Mouse (Mus musculus) brain, embryonic 14.5 days (tissue): ENCODE results near the gene Cptp. TPM values are rescaled to one million over a fixed set of nuclear protein-coding genes. Genes with fewer than 3 reads are reported as not detected.

ENCODE experiments used
- DNase-seq: peaks from one replicate; pipeline ENCODE4 v3.0.0-alpha.2; 2011; ENCODE audit warnings: low read depth
- CTCF ChIP-seq: fragments of 200-500 bp; IDR thresholded peaks from 2 replicates; pipeline ENCODE4 v1.5.1; 2012; ENCODE audit warnings: inconsistent platforms, mild to moderate bottlenecking, moderate library complexity, borderline replicate concordance; ENCODE audit not compliant: insufficient read depth, insufficient read length; ENCODE audit errors: extremely low read depth
- POLR2A ChIP-seq: fragments of 200-500 bp; IDR thresholded peaks from 2 replicates; pipeline ENCODE4 v1.6.1; 2012; ENCODE audit warnings: mild to moderate bottlenecking, inconsistent platforms, borderline replicate concordance; ENCODE audit not compliant: poor library complexity, insufficient read depth, insufficient read length, severe bottlenecking; ENCODE audit errors: extremely low read depth
- polyA plus RNA-seq: library from polyadenylated mRNA; depleted of rRNA; stranded (reverse); fragments of >200 nt; gene quantifications from 2 replicates; pipeline ENCODE4 v1.2.3, GENCODE M21; 2012; rRNA removed

Gene Cptp
- polyA plus RNA-seq, 1 experiment: 29.0 TPM

GRCm38 (mm10) chr4:155829866-155830265 is 39.4 kb downstream of the Cptp start:
- TF ChIP-seq CTCF (no peak), POLR2A (no peak)
- no peak for DNase-seq

GRCm38 (mm10) chr4:155823443-155823842 is 45.8 kb downstream of the Cptp start:
- no peak for TF ChIP-seq POLR2A
- no peak for TF ChIP-seq CTCF
- no peak for DNase-seq

GRCm38 (mm10) chr4:155821025-155821424 is 48.2 kb downstream of the Cptp start:
- TF ChIP-seq CTCF (no peak), POLR2A (no peak)
- peak; percentile 36 for DNase-seq

DNA sequence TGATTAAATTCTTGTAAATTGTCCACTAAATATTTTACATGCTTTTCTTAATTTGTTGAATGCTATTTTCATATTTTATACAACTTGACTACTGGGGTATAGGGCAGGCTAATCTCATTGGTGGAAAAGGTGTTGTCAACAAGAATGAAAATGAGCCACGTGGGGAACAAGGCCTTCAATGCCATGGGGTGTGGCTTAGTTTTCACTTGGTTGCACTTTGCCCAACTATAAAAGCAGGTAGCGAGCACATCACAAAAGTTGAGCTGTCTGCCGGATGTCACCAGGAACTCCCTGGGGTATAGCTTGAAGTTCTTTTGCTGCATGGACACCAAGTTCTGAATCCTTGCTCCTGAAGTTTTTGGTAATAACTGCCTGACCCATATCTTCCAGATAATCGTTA is 51.7 kb downstream of the Cptp start:
- DNase-seq: no peak
- TF ChIP-seq POLR2A (no peak), CTCF (no peak)

Other genes with a start within 250 kb of the Cptp start
- 32.8 and 52.2 TPM in 2 replicates for gene Cdk11b, start 244.6 kb downstream of the Cptp start, polyA plus RNA-seq
- not detected in 2 replicates for gene Gm10563, start 224.0 kb downstream of the Cptp start, polyA plus RNA-seq
- gene Mmp23, start 216.1 kb downstream of the Cptp start, polyA plus RNA-seq: 9.8 and 11.0 TPM in 2 replicates
- gene Mib2, start 200.2 kb downstream of the Cptp start, polyA plus RNA-seq: 94.1 and 114 TPM in 2 replicates
- gene Fndc10, start 175.1 kb downstream of the Cptp start, polyA plus RNA-seq: 27.0 and 30.3 TPM in 2 replicates
- gene Ssu72, start 164.6 kb downstream of the Cptp start, polyA plus RNA-seq: 117 and 133 TPM in 2 replicates
- 31.1 and 31.4 TPM in 2 replicates for gene Tmem240, start 134.6 kb downstream of the Cptp start, polyA plus RNA-seq
- gene Atad3a, start 108.3 kb downstream of the Cptp start, polyA plus RNA-seq: 103 and 120 TPM in 2 replicates
- gene Vwa1, start 94.7 kb downstream of the Cptp start, polyA plus RNA-seq: 22.0 and 25.3 TPM in 2 replicates
- gene Tmem88b, start 83.6 kb downstream of the Cptp start, polyA plus RNA-seq: 1.4 and 1.5 TPM in 2 replicates
- not detected in 2 replicates for gene Ankrd65, start 79.0 kb downstream of the Cptp start, polyA plus RNA-seq
- gene Mrpl20, start 66.6 kb downstream of the Cptp start, polyA plus RNA-seq: 94.1 and 117 TPM in 2 replicates
- 161 and 223 TPM in 2 replicates for gene Ccnl2, start 57.0 kb downstream of the Cptp start, polyA plus RNA-seq
- gene Aurkaip1, start 38.2 kb downstream of the Cptp start, polyA plus RNA-seq: 100 and 128 TPM in 2 replicates
- 39.9 and 42.2 TPM in 2 replicates for gene Mxra8, start 29.8 kb downstream of the Cptp start, polyA plus RNA-seq
- 139 and 184 TPM in 2 replicates for gene Dvl1, start 22.0 kb downstream of the Cptp start, polyA plus RNA-seq
- gene Tas1r3, start 6.1 kb downstream of the Cptp start, polyA plus RNA-seq: 0.77 and 0.83 TPM in 2 replicates
- 69.1 and 96.2 TPM in 2 replicates for gene Ints11, start 106 bp upstream of the Cptp start, polyA plus RNA-seq
- 75.1 and 115 TPM in 2 replicates for gene Pusl1, start 22.3 kb upstream of the Cptp start, polyA plus RNA-seq
- gene Acap3, start 22.4 kb upstream of the Cptp start, polyA plus RNA-seq: 128 and 130 TPM in 2 replicates
- gene Ube2j2, start 74.4 kb upstream of the Cptp start, polyA plus RNA-seq: 114 and 144 TPM in 2 replicates
- 8.6 and 11.0 TPM in 2 replicates for gene C1qtnf12, start 92.9 kb upstream of the Cptp start, polyA plus RNA-seq
- gene B3galt6, start 123.2 kb upstream of the Cptp start, polyA plus RNA-seq: 19.3 and 22.2 TPM in 2 replicates
- 36.8 and 61.3 TPM in 2 replicates for gene Sdf4, start 123.4 kb upstream of the Cptp start, polyA plus RNA-seq
- gene Tnfrsf4, start 144.4 kb upstream of the Cptp start, polyA plus RNA-seq: 3.3 and 4.4 TPM in 2 replicates
- 0.24 and 0.25 TPM in 2 replicates for gene Tnfrsf18, start 156.7 kb upstream of the Cptp start, polyA plus RNA-seq
- gene Ttll10, start 190.0 kb upstream of the Cptp start, polyA plus RNA-seq: 0.05 and 0.23 TPM in 2 replicates
- 68.0 and 85.5 TPM in 2 replicates for gene 9430015G10Rik, start 240.5 kb upstream of the Cptp start, polyA plus RNA-seq